Comparison of ENCODE assay signal across 9 mouse cellular contexts in genomic region chr8:96426900-96427299, GRCm38 (mm10).
DNase-seq lines count a peak whose midpoint lies in the region; ATAC-seq and TF ChIP-seq lines count a peak whose summit lies in the region.
"Had no signal": no experiment of that assay in that cellular context is flagged by ENCODE, and none has a peak within 500 bp of the region (broad histone marks: within the 10 kb centered on the region; RNA-seq: fewer than 3 reads in every experiment).

No protein-coding gene starts in this region.

- H3K36me3 ChIP-seq in kidney, embryonic 14.5 days (ENCODE audit: control insufficient read depth, insufficient read depth, low read length) = no peaks in the 10 kb centered on the region
- H3K36me3 ChIP-seq: neural tube, embryonic 15.5 days had no signal

- no peak for TF ChIP-seq CTCF in gastrocnemius, adult 2 months (IDR thresholded peaks at IDR 0.05)

- H3K4me2 ChIP-seq in kidney, embryonic 14.5 days (replicated peaks; ENCODE audit: low read depth, low read length) = no peak overlapping the region
- H3K4me2 ChIP-seq: neural tube, embryonic 15.5 days had no signal

- WGBS in kidney, embryonic 14.5 days = 66% methylated on average over 1 of the region's 1 CpGs

- no peaks in the 10 kb centered on the region for H3K4me1 ChIP-seq in kidney, embryonic 14.5 days (ENCODE audit: control insufficient read depth, insufficient read depth, low read length)
- H3K4me1 ChIP-seq: neural tube, embryonic 15.5 days had no signal

- no peak for ATAC-seq in kidney, embryonic 14.5 days (ENCODE audit: low FRiP score, low TSS enrichment)

- H3K27ac ChIP-seq in kidney, embryonic 14.5 days (ENCODE audit: low read depth, low read length) = no peak overlapping the region
- no peak overlapping the region for H3K27ac ChIP-seq in gastrocnemius, adult 2 months
- H3K27ac ChIP-seq: neural tube, embryonic 15.5 days had no signal

- DNase-seq in adrenal gland, postnatal 10 days = peak; percentile 10
- no peak for DNase-seq in adrenal gland, postnatal 14 days
- peak; percentile 2 for DNase-seq in kidney, adult 18-20 months
- peak; percentile 22 to 25 for DNase-seq in right cerebral cortex, postnatal 10 days (ENCODE audit: low spot score in 2 of 2)
- no peak for DNase-seq in right cerebral cortex, postnatal 36 days (ENCODE audit: low spot score in 2 of 2)
- peak; percentile 35 for DNase-seq in right cerebral cortex, postnatal 4 days
- no peak for DNase-seq in gastrocnemius, adult 2 months

- H3K9ac ChIP-seq in kidney, embryonic 14.5 days (ENCODE audit: low read depth, low read length) = no peak overlapping the region
- H3K9ac ChIP-seq: neural tube, embryonic 15.5 days had no signal

- no peaks in the 10 kb centered on the region for H3K9me3 ChIP-seq in kidney, embryonic 14.5 days (ENCODE audit: control insufficient read depth, low read length)
- H3K9me3 ChIP-seq: neural tube, embryonic 15.5 days had no signal

- H3K4me3 ChIP-seq in kidney, embryonic 14.5 days (ENCODE audit: low read length) = no peak overlapping the region
- no peak overlapping the region for H3K4me3 ChIP-seq in gastrocnemius, adult 2 months
- H3K4me3 ChIP-seq: neural tube, embryonic 15.5 days had no signal

- intact Hi-C loops in gastrocnemius, adult 2 months (cut with DNase I) = no loop called here

- H3K27me3 ChIP-seq in kidney, embryonic 14.5 days (ENCODE audit: control insufficient read depth, insufficient read depth, low read length) = no peaks in the 10 kb centered on the region
- H3K27me3 ChIP-seq: neural tube, embryonic 15.5 days had no signal

Comparison
In these comparisons a context has a peak if more than half of its experiments do, and no peak if none do; other contexts are left out.
1. DNase-seq: peak in adrenal gland, postnatal 10 days (single experiment), kidney, adult 18-20 months (single experiment), right cerebral cortex, postnatal 10 days (2 of 2) and right cerebral cortex, postnatal 4 days (single experiment); none in adrenal gland, postnatal 14 days (single experiment), right cerebral cortex, postnatal 36 days (0 of 2) and gastrocnemius, adult 2 months (single experiment).